Mouse (Mus musculus) forebrain, embryonic 15.5 days (tissue): ENCODE data around the gene Mlec. TPM values are rescaled to one million over a fixed set of nuclear protein-coding genes. Genes with fewer than 3 reads are reported as not detected.

Experiments used
- ATAC-seq: fragments of 200-750 bp; cut with Nextera tagmentation; replicated peaks from 2 replicates; pipeline ENCODE4 v1.8.0; 2017; ENCODE audit warnings: mild to moderate bottlenecking, moderate TSS enrichment, moderate library complexity
- H3K27ac ChIP-seq: fragments of 300-500 bp; sonication (generic); replicated peaks from 2 replicates; pipeline ENCODE4 v1.5.1; 2015; ENCODE audit warnings: mild to moderate bottlenecking, inconsistent platforms
- H3K27me3 ChIP-seq: fragments of 300-500 bp; sonication (generic); 2 replicates; pipeline ENCODE4 v1.6.1; 2015; ENCODE audit warnings: inconsistent platforms
- H3K36me3 ChIP-seq: fragments of 300-500 bp; sonication (generic); 2 replicates; pipeline ENCODE4 v1.6.1; 2015; ENCODE audit warnings: mild to moderate bottlenecking, inconsistent platforms
- H3K4me1 ChIP-seq: fragments of 300-500 bp; sonication (generic); 2 replicates; pipeline ENCODE4 v1.6.1; 2015; ENCODE audit warnings: inconsistent platforms
- H3K4me2 ChIP-seq: fragments of 300-500 bp; sonication (generic); replicated peaks from 2 replicates; pipeline ENCODE4 v1.6.1; 2015; ENCODE audit warnings: mild to moderate bottlenecking, inconsistent platforms
- H3K4me3 ChIP-seq: fragments of 300-500 bp; sonication (generic); 2 replicates; pipeline ENCODE4 v1.5.1; 2015; ENCODE audit warnings: mild to moderate bottlenecking, inconsistent platforms
- H3K9ac ChIP-seq: fragments of 300-500 bp; sonication (generic); replicated peaks from 2 replicates; pipeline ENCODE4 v1.6.1; 2015; ENCODE audit warnings: mild to moderate bottlenecking, inconsistent platforms
- H3K9me3 ChIP-seq: fragments of 300-500 bp; sonication (generic); 2 replicates; pipeline ENCODE4 v1.6.1; 2016; ENCODE audit warnings: inconsistent platforms
- WGBS: fragments of 180-500 bp; shearing (Covaris S2); methylation state at CpG from one replicate; pipeline ENCODE4 v1.1.7; 2015; ENCODE audit warnings: mixed read lengths; 5-methylcytosine and 5-hydroxymethylcytosine counted together
- polyA plus RNA-seq: library from polyadenylated mRNA; unstranded; fragments of >200 nt; fragmentation: Nextera tagmentation; extraction: Ambion mirVana; gene quantifications from 2 replicates; pipeline ENCODE4 v1.2.1, GENCODE M21; 2015

Gene Mlec
- polyA plus RNA-seq, 1 experiment from 2014 or later = 22.7 TPM

DNA sequence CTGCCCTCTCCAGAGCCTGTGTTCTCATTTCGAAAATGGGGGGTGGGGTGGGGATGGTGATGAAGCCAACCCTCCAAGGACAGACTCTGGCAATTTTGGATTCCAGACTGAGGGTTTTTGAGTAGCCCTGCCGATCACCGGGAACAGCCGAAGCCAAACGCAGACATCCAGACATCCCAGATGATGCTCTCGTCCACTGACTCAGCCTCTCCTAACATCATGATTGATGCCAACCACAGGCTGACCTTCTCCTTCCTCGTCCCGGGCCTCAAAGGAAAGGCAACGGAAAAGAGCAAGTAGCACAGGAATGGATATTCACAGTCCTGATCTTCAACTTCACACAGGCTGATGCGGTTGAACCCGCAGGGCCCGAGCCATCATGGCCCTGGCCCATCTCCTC is 32.1 kb upstream of the Mlec start:
- H3K27me3 ChIP-seq = peaks cover 19% of the 10 kb centered on the region; the same call in 1 of the 2 replicates
- no peak overlapping the region for H3K27ac ChIP-seq
- no peak overlapping the region for H3K4me3 ChIP-seq
- 79% methylated on average over 12 of the region's 12 CpGs for WGBS
- no peak overlapping the region for H3K9ac ChIP-seq
- no peak for ATAC-seq
- H3K9me3 ChIP-seq = no peaks in the 10 kb centered on the region
- no peak overlapping the region for H3K4me2 ChIP-seq
- H3K4me1 ChIP-seq = peaks cover 56% of the 10 kb centered on the region
- H3K36me3 ChIP-seq = no peaks in the 10 kb centered on the region

DNA sequence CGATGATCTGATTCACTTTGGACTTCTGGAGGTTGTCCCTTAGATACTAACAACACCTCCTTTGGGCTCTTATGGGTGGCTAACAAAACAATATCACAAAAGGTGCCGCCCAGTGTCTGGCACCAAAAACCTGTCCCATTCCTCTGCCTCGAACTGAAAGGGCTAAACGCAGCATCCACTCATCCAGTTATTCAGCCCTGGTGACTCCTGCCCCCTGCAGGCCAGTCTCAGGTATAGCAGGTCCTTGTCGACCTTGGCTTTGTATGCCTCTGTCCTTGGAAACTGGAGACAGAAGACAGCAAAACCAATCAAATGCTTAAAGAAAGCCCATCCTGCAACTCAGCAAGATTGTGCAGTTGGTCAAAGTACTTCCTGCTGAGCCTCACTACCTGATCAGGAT is 30.8 kb upstream of the Mlec start:
- no peak for ATAC-seq
- Histone ChIP-seq H3K27me3 (peaks cover 19% of the 10 kb centered on the region; the same call in 1 of the 2 replicates), H3K4me3 (no peak overlapping the region), H3K9ac (no peak overlapping the region), H3K4me1 (peaks cover 53% of the 10 kb centered on the region), H3K4me2 (no peak overlapping the region), H3K9me3 (no peaks in the 10 kb centered on the region), H3K27ac (no peak overlapping the region), H3K36me3 (no peaks in the 10 kb centered on the region)
- 48% methylated on average over 5 of the region's 5 CpGs for WGBS

DNA sequence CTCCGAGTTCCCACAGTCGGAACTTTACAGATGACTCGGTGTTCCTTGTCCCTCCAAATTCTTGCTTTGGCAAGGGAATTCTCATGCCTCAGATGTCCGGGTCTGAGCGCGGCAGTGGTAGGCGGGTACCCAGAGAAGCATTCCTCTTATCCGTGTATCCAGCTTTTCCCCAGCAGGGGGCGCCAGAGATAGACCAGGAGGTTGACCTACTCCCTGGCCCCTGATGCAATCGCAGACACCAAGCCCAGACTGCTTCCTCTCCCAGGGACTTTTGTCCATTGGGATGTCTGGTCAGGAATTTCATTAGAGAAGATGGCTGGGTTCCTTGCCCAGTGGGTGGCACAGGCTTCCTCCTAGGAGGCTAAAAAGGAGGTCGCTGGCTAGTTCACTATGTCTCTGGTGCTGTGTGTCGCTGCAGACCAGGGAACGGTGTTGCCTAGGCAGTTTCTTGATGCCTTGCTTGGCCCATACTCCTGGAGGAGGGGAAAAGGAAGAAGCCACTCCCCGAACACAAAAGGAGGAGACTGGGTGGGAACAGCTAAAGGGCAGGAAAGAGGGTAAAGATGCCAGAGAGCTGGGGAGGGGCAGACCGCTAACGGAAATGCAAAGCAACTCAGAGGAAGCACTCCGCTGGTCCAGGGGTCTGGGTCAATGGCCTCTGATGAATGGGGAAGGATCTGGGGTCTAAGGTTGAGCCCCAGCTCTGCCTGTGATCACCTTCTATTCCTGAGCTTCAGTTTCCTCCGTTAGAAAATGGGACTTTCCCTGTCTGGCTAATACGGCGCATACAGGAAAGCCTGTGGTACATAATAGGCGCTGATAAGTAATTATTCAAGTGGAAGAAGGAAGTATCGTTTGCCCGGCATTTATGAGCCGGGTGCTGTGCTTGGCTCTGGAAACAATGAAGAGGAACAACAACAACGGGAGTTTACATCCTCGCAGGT is 29.5 kb upstream of the Mlec start:
- 15% methylated on average over 26 of the region's 26 CpGs for WGBS

GRCm38 (mm10) chr5:115186371-115187073 is 28.5 kb upstream of the Mlec start:
- Histone ChIP-seq H3K27me3 (peaks cover 11% of the 10 kb centered on the region; the same call in 1 of the 2 replicates), H3K4me2 (peak overlapping the region; percentile 29), H3K9ac (no peak overlapping the region), H3K4me3 (no peak overlapping the region), H3K4me1 (peaks cover 47% of the 10 kb centered on the region), H3K9me3 (no peaks in the 10 kb centered on the region), H3K27ac (peak overlapping the region; percentile 66), H3K36me3 (no peaks in the 10 kb centered on the region)
- ATAC-seq = peak; percentile 66
- 28% methylated on average over 17 of the region's 17 CpGs for WGBS

More for the DNA sequence above, 29.5 kb upstream of the Mlec start:
- H3K36me3 ChIP-seq = no peaks in the 10 kb centered on the region
- H3K4me1 ChIP-seq = peaks cover 48% of the 10 kb centered on the region
- no peaks in the 10 kb centered on the region for H3K9me3 ChIP-seq
- H3K27me3 ChIP-seq = peaks cover 15% of the 10 kb centered on the region; the same call in 1 of the 2 replicates
- H3K9ac ChIP-seq = no peak overlapping the region
- peak overlapping the region; percentile 66 for H3K27ac ChIP-seq
- peak; percentile 59 for ATAC-seq
- H3K4me3 ChIP-seq = no peak overlapping the region
- H3K4me2 ChIP-seq = peak overlapping the region; percentile 29

- Histone ChIP-seq H3K36me3 (no peaks in the 10 kb centered on the region), H3K9me3 (no peaks in the 10 kb centered on the region), H3K27ac (no peak overlapping the region), H3K4me2 (peak overlapping the region; percentile 37), H3K4me1 (peaks cover 50% of the 10 kb centered on the region), H3K27me3 (peaks cover 4% of the 10 kb centered on the region; the same call in 1 of the 2 replicates), H3K4me3 (peak overlapping the region; percentile 32), H3K9ac (peak overlapping the region; percentile 33; the same call in 1 of the 2 replicates)
- ATAC-seq = no peak
- WGBS = 13% methylated on average over 15 of the region's 15 CpGs
These were observed 26.7 kb upstream of the Mlec start for GRCm38 (mm10) chr5:115184726-115185125.

DNA sequence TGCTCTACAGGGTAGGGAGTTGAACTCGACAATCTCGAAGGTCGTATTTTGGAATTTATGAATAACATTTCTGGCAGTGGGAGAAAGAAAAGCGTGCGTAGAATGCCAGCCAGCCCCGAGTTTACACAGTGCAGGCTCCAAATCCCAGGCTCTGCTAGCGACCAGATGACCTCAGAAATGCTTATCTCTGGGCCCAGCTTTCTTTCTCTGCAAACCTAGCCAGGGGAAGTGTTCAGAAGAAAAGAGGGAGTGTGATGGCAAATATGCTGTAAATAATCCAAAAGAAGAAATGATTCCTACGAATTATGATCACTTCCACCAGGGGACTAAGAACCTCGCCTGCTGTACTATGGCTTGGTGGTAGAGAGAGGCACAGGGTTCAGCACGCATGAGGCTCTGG is 25.5 kb upstream of the Mlec start:
- Histone ChIP-seq H3K4me2 (no peak overlapping the region), H3K9ac (no peak overlapping the region), H3K27me3 (no peaks in the 10 kb centered on the region), H3K4me1 (peaks cover 50% of the 10 kb centered on the region), H3K4me3 (no peak overlapping the region), H3K27ac (no peak overlapping the region), H3K9me3 (no peaks in the 10 kb centered on the region), H3K36me3 (no peaks in the 10 kb centered on the region)
- no peak for ATAC-seq
- WGBS = 85% methylated on average over 10 of the region's 10 CpGs

DNA sequence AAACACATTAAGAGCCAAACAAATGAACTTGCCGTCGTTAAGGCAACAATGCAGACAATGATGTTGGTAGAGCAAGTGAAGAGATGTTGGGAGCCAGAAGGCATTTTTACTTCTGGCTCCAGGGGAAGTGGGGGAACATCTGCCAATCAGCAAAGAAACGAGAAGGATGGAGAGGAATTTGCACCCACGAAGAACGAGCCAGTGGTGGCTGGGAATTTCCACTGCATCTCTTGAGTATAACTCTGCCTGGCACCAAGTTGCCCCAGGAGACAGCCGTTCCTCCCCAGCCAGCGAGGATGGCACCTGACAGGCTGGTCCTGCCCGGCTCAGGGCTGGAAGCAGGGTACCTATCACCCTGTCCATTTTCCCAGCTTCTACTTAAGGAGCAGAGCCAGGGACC is 24.9 kb upstream of the Mlec start:
- H3K36me3 ChIP-seq = no peaks in the 10 kb centered on the region
- no peaks in the 10 kb centered on the region for H3K27me3 ChIP-seq
- 56% methylated on average over 8 of the region's 8 CpGs for WGBS
- H3K27ac ChIP-seq = no peak overlapping the region
- no peak overlapping the region for H3K4me2 ChIP-seq
- H3K4me1 ChIP-seq = peaks cover 50% of the 10 kb centered on the region
- no peak for ATAC-seq
- H3K9me3 ChIP-seq = no peaks in the 10 kb centered on the region
- H3K4me3 ChIP-seq = no peak overlapping the region
- no peak overlapping the region for H3K9ac ChIP-seq

- ATAC-seq = no peak
- 70% methylated on average over 13 of the region's 13 CpGs for WGBS
- Histone ChIP-seq H3K4me3 (no peak overlapping the region), H3K4me2 (no peak overlapping the region), H3K27me3 (no peaks in the 10 kb centered on the region), H3K36me3 (no peaks in the 10 kb centered on the region), H3K9me3 (no peaks in the 10 kb centered on the region), H3K4me1 (peaks cover 39% of the 10 kb centered on the region), H3K9ac (no peak overlapping the region), H3K27ac (no peak overlapping the region)
These were observed 23.4 kb upstream of the Mlec start for GRCm38 (mm10) chr5:115181248-115181940.

- no peak overlapping the region for H3K27ac ChIP-seq
- no peak overlapping the region for H3K4me3 ChIP-seq
- H3K9ac ChIP-seq = no peak overlapping the region
- H3K36me3 ChIP-seq = no peaks in the 10 kb centered on the region
- ATAC-seq = no peak
- no peak overlapping the region for H3K4me2 ChIP-seq
- 92% methylated on average over 11 of the region's 11 CpGs for WGBS
- H3K9me3 ChIP-seq = no peaks in the 10 kb centered on the region
- peaks cover 26% of the 10 kb centered on the region for H3K4me1 ChIP-seq
- no peaks in the 10 kb centered on the region for H3K27me3 ChIP-seq
These were observed 21.6 kb upstream of the Mlec start for GRCm38 (mm10) chr5:115179596-115179995.

DNA sequence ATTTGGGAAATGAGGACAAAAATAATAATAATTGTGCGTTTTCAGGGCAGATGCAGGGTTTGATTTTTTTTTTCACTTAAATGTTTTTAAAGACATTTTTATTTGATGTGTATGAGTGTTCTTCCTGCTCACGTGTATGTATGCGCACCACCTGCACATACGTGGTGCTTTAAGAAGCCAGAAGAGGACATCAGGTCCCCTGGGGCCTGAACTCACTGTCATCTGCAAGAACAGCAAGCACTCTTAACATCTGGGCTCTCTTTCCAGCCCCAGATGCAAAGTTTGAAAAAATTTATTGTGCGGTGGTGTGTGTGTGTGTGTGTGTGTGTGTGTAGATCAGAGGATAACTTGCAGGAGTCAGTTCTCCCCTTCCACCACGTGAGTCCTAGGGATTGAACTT is 19.9 kb upstream of the Mlec start:
- Histone ChIP-seq H3K27ac (0 out of 2 replicates have a peak overlapping the region, but pooled peaks have one; percentile 2), H3K9me3 (no peaks in the 10 kb centered on the region), H3K27me3 (no peaks in the 10 kb centered on the region), H3K4me3 (no peak overlapping the region), H3K4me2 (no peak overlapping the region), H3K9ac (no peak overlapping the region), H3K4me1 (peaks cover 17% of the 10 kb centered on the region), H3K36me3 (no peaks in the 10 kb centered on the region)
- ATAC-seq = no peak
- WGBS = 79% methylated on average over 6 of the region's 6 CpGs

DNA sequence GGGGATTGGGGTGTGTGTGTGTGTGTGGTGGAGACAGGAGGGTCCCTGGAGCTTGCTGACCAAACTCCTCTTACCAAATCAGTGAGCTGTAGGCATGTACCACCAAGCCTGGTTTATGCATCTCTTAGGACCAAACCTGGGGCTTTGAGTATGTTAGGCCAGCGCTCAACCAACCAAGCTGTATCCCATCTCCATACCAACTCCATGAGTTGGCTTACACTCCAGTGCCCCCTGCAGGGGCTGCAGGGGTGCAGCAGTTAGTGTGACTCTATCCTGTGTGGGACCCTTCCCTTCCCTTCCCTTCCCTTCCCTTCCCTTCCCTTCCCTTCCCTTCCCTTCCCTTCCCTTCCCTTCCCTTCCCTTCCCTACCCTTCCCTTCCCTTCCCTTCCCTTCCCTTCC is 16.6 kb upstream of the Mlec start:
- H3K4me1 ChIP-seq = 0 out of 2 replicates have a peak, but pooled peaks cover 4% of the 10 kb centered on the region
- no peaks in the 10 kb centered on the region for H3K36me3 ChIP-seq
- WGBS = 100% methylated on average over 1 of the region's 1 CpGs
- no peaks in the 10 kb centered on the region for H3K27me3 ChIP-seq
- H3K4me2 ChIP-seq = no peak overlapping the region
- no peak for ATAC-seq
- no peak overlapping the region for H3K27ac ChIP-seq
- no peak overlapping the region for H3K9ac ChIP-seq
- H3K4me3 ChIP-seq = no peak overlapping the region
- no peaks in the 10 kb centered on the region for H3K9me3 ChIP-seq

GRCm38 (mm10) chr5:115170150-115170549 is 12.2 kb upstream of the Mlec start:
- Histone ChIP-seq H3K4me2 (no peak overlapping the region), H3K36me3 (no peaks in the 10 kb centered on the region), H3K9me3 (no peaks in the 10 kb centered on the region), H3K4me3 (no peak overlapping the region), H3K4me1 (no peaks in the 10 kb centered on the region), H3K9ac (no peak overlapping the region), H3K27ac (no peak overlapping the region), H3K27me3 (no peaks in the 10 kb centered on the region)
- ATAC-seq = no peak
- 88% methylated on average over 8 of the region's 8 CpGs for WGBS
